Mouse (Mus musculus): ENCODE measurements around the gene Klkb1.
"Not testable (repeated sequence)": the region's sequence is repeated elsewhere in the genome, so short reads cannot be mapped to it uniquely, and the experiment has no call there.

The Klkb1 gene

GRCm38 (mm10) chr8:45294687-45295086 is at the start of gene Klkb1:
Gene Klkb1 (minus strand): TSS chr8:45294859.
- DNase-seq (ENCODE audit: extremely low spot score) = no peak

- no peak for DNase-seq (ENCODE audit: extremely low spot score)
Measured at GRCm38 (mm10) chr8:45344298-45344697, 49.6 kb upstream of the Klkb1 start.

- no peak for DNase-seq (ENCODE audit: extremely low spot score)
Measured at GRCm38 (mm10) chr8:45341630-45342628, 47.3 kb upstream of the Klkb1 start.

GRCm38 (mm10) chr8:45333493-45333892 is 38.8 kb upstream of the Klkb1 start:
- DNase-seq (ENCODE audit: extremely low spot score) = peak; percentile 6

- peak; percentile 53 for DNase-seq (ENCODE audit: extremely low spot score)
Measured at GRCm38 (mm10) chr8:45332685-45333409, 38.2 kb upstream of the Klkb1 start, which contains the start of gene Cyp4v3. Gene Cyp4v3 (minus strand): TSS chr8:45333216.

- DNase-seq (ENCODE audit: extremely low spot score) = no peak
Measured at GRCm38 (mm10) chr8:45330856-45331255, 36.2 kb upstream of the Klkb1 start.

- no peak for DNase-seq (ENCODE audit: extremely low spot score)
Measured at GRCm38 (mm10) chr8:45329206-45329980, 34.7 kb upstream of the Klkb1 start.

- not testable (repeated sequence) for DNase-seq (ENCODE audit: extremely low spot score)
Measured at GRCm38 (mm10) chr8:45327076-45327475, 32.4 kb upstream of the Klkb1 start.

GRCm38 (mm10) chr8:45324151-45324550 is 29.5 kb upstream of the Klkb1 start:
- no peak for DNase-seq (ENCODE audit: extremely low spot score)

GRCm38 (mm10) chr8:45321365-45321764 is 26.7 kb upstream of the Klkb1 start:
- no peak for DNase-seq (ENCODE audit: extremely low spot score)

GRCm38 (mm10) chr8:45320930-45321329 is 26.3 kb upstream of the Klkb1 start:
- DNase-seq (ENCODE audit: extremely low spot score) = no peak

GRCm38 (mm10) chr8:45310967-45311366 is 16.3 kb upstream of the Klkb1 start:
- no peak for DNase-seq (ENCODE audit: extremely low spot score)

GRCm38 (mm10) chr8:45308366-45308765 is 13.7 kb upstream of the Klkb1 start, which contains the start of gene Gm45753:
Gene Gm45753 (minus strand): TSS chr8:45308466.
- no peak for DNase-seq (ENCODE audit: extremely low spot score)

GRCm38 (mm10) chr8:45305479-45305878 is 10.8 kb upstream of the Klkb1 start:
- no peak for DNase-seq (ENCODE audit: extremely low spot score)

- no peak for DNase-seq (ENCODE audit: extremely low spot score)
Measured at GRCm38 (mm10) chr8:45304354-45304753, 9.7 kb upstream of the Klkb1 start.

GRCm38 (mm10) chr8:45302390-45302789 is 7.7 kb upstream of the Klkb1 start:
- no peak for DNase-seq (ENCODE audit: extremely low spot score)

GRCm38 (mm10) chr8:45295276-45295675 is 617 bp upstream of the Klkb1 start:
- DNase-seq (ENCODE audit: extremely low spot score) = no peak

GRCm38 (mm10) chr8:45291790-45292189 is 2.9 kb downstream of the Klkb1 start:
- DNase-seq (ENCODE audit: extremely low spot score) = no peak

GRCm38 (mm10) chr8:45281630-45282029 is 13.0 kb downstream of the Klkb1 start:
- DNase-seq (ENCODE audit: extremely low spot score) = no peak

GRCm38 (mm10) chr8:45277453-45277852 is 17.2 kb downstream of the Klkb1 start:
- DNase-seq (ENCODE audit: extremely low spot score) = no peak

GRCm38 (mm10) chr8:45274317-45274716 is 20.3 kb downstream of the Klkb1 start:
- DNase-seq (ENCODE audit: extremely low spot score) = no peak

- DNase-seq (ENCODE audit: extremely low spot score) = no peak
Measured at GRCm38 (mm10) chr8:45269056-45269455, 25.6 kb downstream of the Klkb1 start.

Data from embryo, embryonic 9.5 days (tissue).